Comparison of ENCODE assay signal across 30 mouse cellular contexts in genomic region chr11:50106024-50106423, GRCm38 (mm10). TPM values are rescaled to one million over a fixed set of nuclear protein-coding genes. Genes with fewer than 3 reads are reported as not detected.
DNase-seq lines count a peak whose midpoint lies in the region; ATAC-seq and TF ChIP-seq lines count a peak whose summit lies in the region.
"Had no signal": no experiment of that assay in that cellular context is flagged by ENCODE, and none has a peak within 500 bp of the region (broad histone marks: within the 10 kb centered on the region; RNA-seq: fewer than 3 reads in every experiment).

No protein-coding gene starts in this region.

- 0 out of 2 replicates have a peak, but pooled peaks cover 2% of the 10 kb centered on the region for H3K36me3 ChIP-seq in heart, embryonic 15.5 days
- H3K36me3 ChIP-seq in limb, embryonic 14.5 days (ENCODE audit: control insufficient read depth, insufficient read depth, low read length), result peaks cover 21% of the 10 kb centered on the region
- peaks cover 33% of the 10 kb centered on the region for H3K36me3 ChIP-seq in limb, embryonic 10.5 days
- H3K36me3 ChIP-seq: liver, embryonic 13.5 days had no signal

- H3K4me3 ChIP-seq in heart, embryonic 15.5 days, result no peak overlapping the region
- H3K4me3 ChIP-seq in limb, embryonic 14.5 days (replicated peaks; ENCODE audit: low read length), result no peak overlapping the region
- H3K4me3 ChIP-seq in limb, embryonic 10.5 days, result no peak overlapping the region
- H3K4me3 ChIP-seq: embryonic facial prominence, embryonic 13.5 days; forebrain, embryonic 12.5 days; liver, embryonic 13.5 days; midbrain, embryonic 12.5 days; myocyte; neural tube, embryonic 13.5 days had no signal

- 35% methylated on average over 7 of the region's 7 CpGs for WGBS in heart, embryonic 15.5 days
- 74% methylated on average over 7 of the region's 7 CpGs for WGBS in limb, embryonic 14.5 days
- WGBS in limb, embryonic 10.5 days, result 89% methylated on average over 7 of the region's 7 CpGs

- H3K9ac ChIP-seq in heart, embryonic 15.5 days, result no peak overlapping the region
- H3K9ac ChIP-seq in limb, embryonic 14.5 days (ENCODE audit: low read depth, low read length, severe bottlenecking), result no peak overlapping the region
- H3K9ac ChIP-seq: embryonic facial prominence, embryonic 13.5 days; forebrain, embryonic 12.5 days; forebrain, postnatal 0 days; hindbrain, embryonic 14.5 days; liver, embryonic 13.5 days; midbrain, embryonic 12.5 days; neural tube, embryonic 13.5 days had no signal

- 0 out of 2 replicates have a peak, but pooled peaks have one; percentile 31 for ATAC-seq in heart, embryonic 15.5 days (replicated peaks; ENCODE audit: insufficient number of reproducible peaks, insufficient read depth, low FRiP score, low read depth)
- no peak for ATAC-seq in limb, embryonic 14.5 days (ENCODE audit: low FRiP score, low read depth)
- 0 out of 2 replicates have a peak, but pooled peaks have one; percentile 53 for ATAC-seq in erythroblast, adult 5-6 weeks (replicated peaks; ENCODE audit: low FRiP score, poor library complexity, severe bottlenecking)
- ATAC-seq in megakaryocyte-erythroid progenitor cell, adult 5-6 weeks (replicated peaks; ENCODE audit: low FRiP score, low TSS enrichment, poor library complexity, severe bottlenecking), result no peak
- ATAC-seq: activated CD4-positive, CD25-positive, alpha-beta regulatory T cell, adult 4 months; forebrain, postnatal 0 days; inflammation-experienced regulatory T-cells, adult 6 months had no signal

- no peaks in the 10 kb centered on the region for H3K9me3 ChIP-seq in heart, embryonic 15.5 days (replicated peaks)
- H3K9me3 ChIP-seq in limb, embryonic 14.5 days (ENCODE audit: control insufficient read depth, low read length), result no peaks in the 10 kb centered on the region
- no peaks in the 10 kb centered on the region for H3K9me3 ChIP-seq in limb, embryonic 10.5 days (replicated peaks)
- H3K9me3 ChIP-seq: embryonic facial prominence, embryonic 13.5 days; forebrain, embryonic 12.5 days; liver, embryonic 13.5 days; midbrain, embryonic 12.5 days; neural tube, embryonic 13.5 days had no signal

- TF ChIP-seq POLR2A in limb, embryonic 14.5 days (IDR thresholded peaks at IDR 0.05; ENCODE audit: borderline replicate concordance, extremely low read depth, insufficient read depth, insufficient read length), result no peak

- peaks cover 15% of the 10 kb centered on the region for H3K4me1 ChIP-seq in heart, embryonic 15.5 days (replicated peaks)
- H3K4me1 ChIP-seq in limb, embryonic 14.5 days (ENCODE audit: control insufficient read depth, insufficient read depth, low read length), result no peaks in the 10 kb centered on the region; the same call in 1 of the 2 replicates
- no peaks in the 10 kb centered on the region for H3K4me1 ChIP-seq in limb, embryonic 10.5 days
- H3K4me1 ChIP-seq: embryonic facial prominence, embryonic 13.5 days; forebrain, embryonic 12.5 days; midbrain, embryonic 12.5 days had no signal

- no peak overlapping the region for H3K4me2 ChIP-seq in heart, embryonic 15.5 days
- no peak overlapping the region for H3K4me2 ChIP-seq in limb, embryonic 14.5 days (replicated peaks; ENCODE audit: low read depth, low read length, severe bottlenecking)
- H3K4me2 ChIP-seq: embryonic facial prominence, embryonic 13.5 days; forebrain, embryonic 12.5 days; hindbrain, embryonic 14.5 days; liver, embryonic 13.5 days; midbrain, embryonic 12.5 days; neural tube, embryonic 13.5 days had no signal

- no peaks in the 10 kb centered on the region for H3K27me3 ChIP-seq in heart, embryonic 15.5 days
- H3K27me3 ChIP-seq in limb, embryonic 14.5 days (ENCODE audit: control insufficient read depth, insufficient read depth, low read length), result no peaks in the 10 kb centered on the region
- no peaks in the 10 kb centered on the region for H3K27me3 ChIP-seq in limb, embryonic 10.5 days (ENCODE audit: low read depth, poor library complexity, severe bottlenecking)
- H3K27me3 ChIP-seq: CH12.LX; embryonic facial prominence, embryonic 13.5 days; forebrain, embryonic 12.5 days; liver, embryonic 13.5 days; midbrain, embryonic 12.5 days; neural tube, embryonic 13.5 days had no signal

- 0 out of 2 replicates have a peak overlapping the region, but pooled peaks have one; percentile 47 for H3K27ac ChIP-seq in heart, embryonic 15.5 days
- no peak overlapping the region for H3K27ac ChIP-seq in limb, embryonic 14.5 days (replicated peaks; ENCODE audit: low read depth, low read length)
- H3K27ac ChIP-seq in limb, embryonic 10.5 days, result no peak overlapping the region
- H3K27ac ChIP-seq: embryonic facial prominence, embryonic 13.5 days; forebrain, embryonic 12.5 days; hindbrain, embryonic 14.5 days; liver, embryonic 13.5 days; midbrain, embryonic 12.5 days; neural tube, embryonic 13.5 days had no signal

- peak; percentile 20 for DNase-seq in adrenal gland, adult 2 months
- no peak for DNase-seq in adrenal gland, postnatal 4 days (ENCODE audit: low spot score in 2 of 2)
- no peak for DNase-seq in heart, adult 9 months (ENCODE audit: low spot score in 2 of 2)
- peak; percentile 11 for DNase-seq in limb, embryonic 14.5 days (ENCODE audit: low spot score)
- DNase-seq in limb, embryonic 10.5 days (ENCODE audit: low spot score), result no peak
- DNase-seq: adrenal gland, postnatal 10 days; cerebellum, adult 11-12 months; cerebellum, adult 9-11 months; embryo, embryonic 11 days; forebrain, postnatal 0 days; kidney, adult 11 months; kidney, postnatal 14 days; layer of hippocampus, adult 9-11 months; liver, embryonic 13.5 days; lung, adult 2 months; lung, postnatal 14 days; thymus, adult 2 months; thymus, postnatal 36 days had no signal

RNA-seq across cellular contexts. Expression of gene Tbc1d9b, which starts 25.2 kb away (rescaled TPM):
- 100 to 1,000 TPM; 145 TPM for total RNA-seq in adrenal gland, adult 2 months (2021)
- polyA plus RNA-seq in adrenal gland, adult 2 months (2012; rRNA removed), result 165 and 168 TPM in 2 replicates
- 100 to 1,000 TPM; 108 to 120 TPM for total RNA-seq in adrenal gland, postnatal 4 days (2021)
- polyA plus RNA-seq in heart, embryonic 15.5 days (2015; fragmentation: Nextera tagmentation; extraction: Ambion mirVana), result 25.6 and 33.8 TPM in 2 replicates
- polyA plus RNA-seq in limb, embryonic 14.5 days (2012; rRNA removed), result 44.9 and 51.5 TPM in 2 replicates
- 45.2 and 50.5 TPM in 2 replicates for polyA plus RNA-seq in limb, embryonic 14.5 days (2014; fragmentation: Nextera tagmentation; extraction: Ambion mirVana)
- polyA plus RNA-seq in limb, embryonic 10.5 days (2016; fragmentation: Nextera tagmentation; extraction: Ambion mirVana), result 31.6 and 42.2 TPM in 2 replicates
- 6.1 and 12.5 TPM in 2 replicates for total RNA-seq in erythroblast, adult 5-6 weeks (2015; ENCODE audit: low replicate concordance)
- total RNA-seq in erythroblast, adult 5-6 weeks (2017; ENCODE audit: low replicate concordance), result 15.9 and 30.5 TPM in 2 replicates
- 40.5 and 62.7 TPM in 2 replicates for total RNA-seq in megakaryocyte-erythroid progenitor cell, adult 5-6 weeks (2014; fragmentation: Nextera tagmentation)
- 39.8 and 56.7 TPM in 2 replicates for total RNA-seq in megakaryocyte-erythroid progenitor cell, adult 5-6 weeks (2017)

Comparison
In these comparisons a context has a peak if more than half of its experiments do, and no peak if none do; other contexts are left out.
1. DNase-seq: peak in adrenal gland, adult 2 months (single experiment) and limb, embryonic 14.5 days (single experiment); none in adrenal gland, postnatal 4 days (0 of 2), heart, adult 9 months (0 of 2) and limb, embryonic 10.5 days (single experiment).
2. ATAC-seq: peak in heart, embryonic 15.5 days (single experiment) and erythroblast, adult 5-6 weeks (single experiment); none in limb, embryonic 14.5 days (single experiment) and megakaryocyte-erythroid progenitor cell, adult 5-6 weeks (single experiment).